Mouse (Mus musculus) monocyte, adult 2 months (primary cell): ENCODE data around the gene Lonp2.

Source experiments
- DNase-seq, 2 experiments: peaks; one replicate each; pipeline ENCODE4 v3.0.0; 2022; ENCODE audit warnings: low spot score in 2 of 2, low read depth in 1 of 2

The Lonp2 gene

GRCm38 (mm10) chr8:86706756-86707155 is 82.9 kb downstream of the Lonp2 start:
- no peak for DNase-seq

GRCm38 (mm10) chr8:86707873-86708272 is 84.0 kb downstream of the Lonp2 start:
- DNase-seq = no peak

- DNase-seq = no peak
Observed at GRCm38 (mm10) chr8:86712594-86712993, 88.8 kb downstream of the Lonp2 start.

GRCm38 (mm10) chr8:86713407-86714188 is 89.8 kb downstream of the Lonp2 start:
- DNase-seq = no peak

GRCm38 (mm10) chr8:86718332-86718994 is 94.6 kb downstream of the Lonp2 start:
- no peak for DNase-seq

- DNase-seq = no peak
Observed at GRCm38 (mm10) chr8:86719368-86719767, 95.5 kb downstream of the Lonp2 start.

- DNase-seq = no peak
Observed at GRCm38 (mm10) chr8:86720756-86721459, 97.1 kb downstream of the Lonp2 start.

GRCm38 (mm10) chr8:86721490-86721889 is 97.6 kb downstream of the Lonp2 start:
- no peak for DNase-seq

- DNase-seq = no peak
Observed at GRCm38 (mm10) chr8:86726959-86727358, 103.1 kb downstream of the Lonp2 start.

- no peak for DNase-seq
Observed at GRCm38 (mm10) chr8:86728224-86728950, 104.5 kb downstream of the Lonp2 start.

- DNase-seq = no peak
Observed at GRCm38 (mm10) chr8:86730303-86730702, 106.5 kb downstream of the Lonp2 start.

- DNase-seq = no peak
Observed at GRCm38 (mm10) chr8:86730860-86731259, 107.0 kb downstream of the Lonp2 start.

GRCm38 (mm10) chr8:86734171-86734570 is 110.3 kb downstream of the Lonp2 start:
- DNase-seq = no peak

- no peak for DNase-seq
Observed at GRCm38 (mm10) chr8:86734954-86735353, 111.1 kb downstream of the Lonp2 start.

GRCm38 (mm10) chr8:86735446-86736111 is 111.7 kb downstream of the Lonp2 start:
- DNase-seq = no peak

- no peak for DNase-seq
Observed at GRCm38 (mm10) chr8:86740899-86741298, 117.1 kb downstream of the Lonp2 start.

GRCm38 (mm10) chr8:86741627-86742026 is 117.8 kb downstream of the Lonp2 start:
- no peak for DNase-seq

- no peak for DNase-seq
Observed at GRCm38 (mm10) chr8:86742605-86743345, 118.9 kb downstream of the Lonp2 start.

GRCm38 (mm10) chr8:86744313-86745220 is 120.7 kb downstream of the Lonp2 start:
- no peak for DNase-seq
